Mouse (Mus musculus) adrenal gland, postnatal 14 days (tissue): Measurements from ENCODE around the gene Syt1. TPM values are rescaled to one million over a fixed set of nuclear protein-coding genes. Genes with fewer than 3 reads are reported as not detected.

Source experiments
- DNase-seq: peaks from one replicate; pipeline ENCODE4 v3.0.0; 2021; ENCODE audit warnings: mixed read lengths
- total RNA-seq: library from RNA; stranded (reverse); gene quantifications from 2 replicates; pipeline ENCODE4 v1.2.3, GENCODE M21; 2021

Syt1 gene
- total RNA-seq, 1 experiment from 2014 or later, result 12.6 TPM

GRCm38 (mm10) chr10:108753304-108753703, 257.5 kb downstream of the Syt1 start:
- no peak for DNase-seq

- no peak for DNase-seq
These were observed 267.0 kb downstream of the Syt1 start for GRCm38 (mm10) chr10:108743759-108744158.

- DNase-seq, result peak; percentile 11
These were observed 276.8 kb downstream of the Syt1 start for GRCm38 (mm10) chr10:108733982-108734381.

GRCm38 (mm10) chr10:108728961-108729360, 281.8 kb downstream of the Syt1 start:
- no peak for DNase-seq

DNA sequence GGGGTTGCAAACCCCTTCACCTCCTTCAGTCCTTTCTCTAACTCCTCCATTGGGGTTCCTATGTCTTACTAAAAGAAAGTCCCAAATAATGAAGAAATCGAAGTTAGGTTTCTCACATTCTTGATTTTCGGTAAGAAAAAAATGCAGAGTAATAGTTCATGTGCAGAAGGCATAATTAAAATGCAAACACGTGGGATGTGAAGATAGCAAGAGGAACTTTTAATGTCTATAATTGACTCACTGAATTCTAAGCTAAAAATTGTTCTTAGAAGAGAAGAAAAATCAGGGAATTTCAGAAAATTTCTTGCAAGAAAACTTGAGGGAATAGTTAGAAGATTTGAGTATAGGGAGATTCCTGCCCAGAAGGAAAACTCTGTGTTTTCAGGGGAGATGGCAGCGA, 284.4 kb downstream of the Syt1 start:
- DNase-seq, result no peak

DNA sequence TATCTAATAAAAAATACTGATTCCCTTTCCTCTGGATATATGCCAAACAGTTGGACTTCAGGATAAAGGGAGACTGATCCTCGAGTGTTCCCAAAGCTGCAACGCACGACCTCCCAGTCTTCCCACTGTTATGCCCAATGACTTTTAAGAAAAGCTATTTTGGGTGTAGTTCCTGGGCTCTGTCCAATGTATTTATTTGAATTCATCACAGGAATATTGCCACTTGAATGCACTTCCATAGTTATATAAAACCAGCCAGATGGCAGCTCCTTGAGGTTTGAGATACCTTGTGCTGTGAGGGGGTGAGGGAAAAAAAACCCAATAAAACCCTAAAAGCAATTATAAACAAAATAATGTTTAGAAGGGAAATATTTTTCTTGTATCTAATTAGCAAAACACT, 285.9 kb downstream of the Syt1 start:
- DNase-seq, result no peak

GRCm38 (mm10) chr10:108710514-108710913, 300.3 kb downstream of the Syt1 start:
- no peak for DNase-seq

DNA sequence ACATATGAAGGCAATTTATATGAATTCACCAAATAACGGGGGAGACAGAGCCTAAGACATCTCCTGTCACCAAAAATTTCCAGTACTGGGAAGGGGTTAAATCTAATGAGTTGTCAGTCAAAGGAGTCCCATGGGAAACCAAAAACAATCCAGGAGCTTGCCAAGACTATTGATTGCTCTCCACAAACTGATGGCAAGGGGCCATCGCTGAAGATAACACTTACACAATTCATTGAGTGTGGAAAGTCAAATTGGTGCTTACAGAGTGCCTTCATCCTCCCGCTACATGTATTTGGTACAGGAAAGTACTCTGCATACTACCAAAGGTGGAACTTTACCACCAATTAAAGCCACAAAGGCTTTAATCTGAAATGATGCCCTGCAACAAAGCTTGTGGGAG, 305.1 kb downstream of the Syt1 start:
- DNase-seq, result no peak

DNA sequence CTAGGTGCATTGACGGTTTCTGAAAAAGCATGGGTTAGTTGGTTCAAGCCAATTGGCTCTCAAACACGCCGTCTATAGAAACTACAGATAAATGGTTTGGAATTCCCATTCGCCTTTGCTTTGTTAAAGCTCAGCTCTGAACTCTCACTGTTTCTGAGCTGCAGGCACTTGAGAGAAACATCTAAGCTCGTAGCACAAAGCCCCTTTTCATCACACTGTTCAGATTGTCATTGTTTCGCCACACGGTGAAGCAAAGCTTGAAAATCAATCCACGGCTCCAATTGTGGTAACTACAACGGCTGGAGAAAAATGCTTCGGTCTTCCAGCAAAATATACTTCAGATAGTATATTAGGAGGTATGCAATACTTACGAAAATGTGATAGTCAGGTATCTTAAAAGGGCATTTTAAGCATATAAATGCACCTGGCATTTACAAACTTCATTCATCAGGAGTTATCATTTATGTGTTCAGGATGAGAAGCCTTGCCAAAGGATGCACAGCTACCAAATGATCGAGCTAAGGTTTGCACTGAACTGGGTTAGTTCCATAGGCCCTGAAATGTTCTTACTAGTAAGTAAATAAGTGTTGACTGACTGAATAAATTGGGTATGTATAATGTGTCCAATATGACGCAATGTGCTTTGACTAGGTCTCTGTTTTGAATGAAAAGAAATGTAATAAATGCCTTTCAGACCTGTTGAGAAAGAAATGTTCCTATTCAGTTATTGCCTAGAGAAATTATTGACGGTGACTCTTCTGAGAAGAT, 309.2 kb downstream of the Syt1 start:
- no peak for DNase-seq

- DNase-seq, result no peak
These were observed 310.8 kb downstream of the Syt1 start, which contains the start of gene Gm5136 for GRCm38 (mm10) chr10:108699946-108700345. Gene Gm5136 (minus strand): TSS chr10:108700160.

- no peak for DNase-seq
These were observed 313.7 kb downstream of the Syt1 start for GRCm38 (mm10) chr10:108697062-108697461.

- no peak for DNase-seq
These were observed 319.8 kb downstream of the Syt1 start for GRCm38 (mm10) chr10:108690954-108691353.

- no peak for DNase-seq
These were observed 324.1 kb downstream of the Syt1 start for GRCm38 (mm10) chr10:108686696-108687095.

DNA sequence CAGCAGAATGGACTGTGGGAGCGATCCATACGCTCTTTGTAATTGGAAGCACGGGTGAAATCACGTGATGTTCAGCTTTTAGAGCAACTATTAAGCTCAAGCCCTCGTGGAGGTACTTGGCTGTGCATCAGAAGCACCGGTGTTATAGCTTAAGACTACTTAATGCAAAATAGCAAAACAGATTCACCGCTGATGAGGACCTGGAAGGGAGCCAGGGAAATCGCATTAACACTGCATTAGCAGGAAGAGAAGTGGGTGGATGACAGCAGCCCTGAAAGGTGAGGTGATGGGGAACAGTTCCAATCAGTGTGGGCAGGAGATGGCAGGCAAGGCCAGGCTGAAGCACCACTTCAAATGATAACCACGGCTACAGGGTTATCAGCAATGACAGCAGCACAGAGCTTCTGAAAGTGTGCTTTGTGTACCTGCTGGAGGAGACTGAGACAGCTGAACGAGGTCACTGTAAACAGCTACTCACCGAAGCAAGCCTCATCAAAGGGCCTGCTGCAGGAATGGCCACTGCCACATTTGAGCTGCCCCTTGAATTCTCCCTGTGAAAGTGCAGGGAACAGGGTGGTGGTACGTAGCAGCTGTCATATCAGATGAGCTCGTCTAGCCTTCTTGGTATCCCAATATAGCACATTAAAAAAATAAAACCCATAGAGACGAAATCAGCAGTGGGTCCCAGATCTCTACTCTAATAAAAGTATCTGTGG, 330.9 kb downstream of the Syt1 start:
- peak; percentile 7 for DNase-seq

- no peak for DNase-seq
These were observed 333.7 kb downstream of the Syt1 start for GRCm38 (mm10) chr10:108677053-108677452.

DNA sequence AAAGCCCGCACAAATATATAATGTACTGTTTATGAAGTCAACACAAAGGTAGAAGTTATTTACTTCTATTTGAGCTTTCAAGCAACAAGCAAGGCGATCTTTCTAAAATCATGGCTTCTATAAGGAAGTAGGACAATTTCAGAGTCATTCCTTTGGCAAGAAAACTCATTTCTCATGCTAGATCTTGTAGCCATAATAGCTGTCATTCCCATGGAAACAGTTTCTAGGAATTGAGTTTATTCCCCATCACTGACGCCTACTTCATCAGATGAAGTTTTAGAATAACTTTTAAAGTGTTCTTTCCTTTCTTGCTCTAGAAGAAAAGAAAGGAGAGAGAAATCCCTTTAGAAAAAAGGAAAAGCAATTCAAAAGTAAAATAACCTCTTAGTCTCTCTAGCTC, 341.8 kb downstream of the Syt1 start:
- no peak for DNase-seq

DNA sequence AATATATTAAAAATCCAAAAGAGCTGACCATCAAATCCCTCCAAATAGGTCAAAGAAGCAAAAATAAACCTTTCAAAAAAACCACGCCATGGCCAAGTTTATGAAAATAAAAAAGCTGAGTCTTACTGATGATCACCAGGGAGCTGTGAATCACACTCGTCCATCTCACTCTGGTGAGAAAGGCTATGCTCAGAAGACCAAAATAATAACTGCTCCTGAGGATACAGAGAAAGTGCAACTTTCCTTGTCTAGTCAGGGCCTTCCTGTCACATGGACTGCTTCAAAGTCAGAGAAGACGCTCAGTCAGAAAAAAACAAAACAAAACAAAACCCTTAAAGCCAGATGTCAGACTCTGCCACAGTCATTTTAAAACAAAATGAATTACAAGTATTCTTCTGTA, 350.5 kb downstream of the Syt1 start:
- DNase-seq, result no peak

DNA sequence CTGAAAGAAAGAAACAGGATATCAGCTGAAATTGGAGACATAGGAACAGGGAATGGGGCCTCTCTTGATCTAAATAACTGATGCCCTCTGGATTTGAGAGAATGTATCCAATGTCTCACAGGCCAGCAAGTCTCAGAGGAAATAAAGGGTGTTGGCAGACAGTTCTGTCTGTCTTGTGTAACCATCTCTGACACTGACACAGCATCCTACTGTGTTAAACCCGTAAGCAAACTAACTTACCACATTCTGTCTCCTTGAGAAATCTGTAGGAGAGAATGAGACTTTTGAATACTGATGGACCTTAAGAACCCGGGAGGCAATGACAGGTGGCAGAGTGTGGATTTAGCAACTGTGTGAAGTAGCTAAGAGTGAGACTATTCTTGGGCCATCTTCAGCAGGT, 352.5 kb downstream of the Syt1 start:
- DNase-seq, result no peak

GRCm38 (mm10) chr10:108657669-108658068, 353.1 kb downstream of the Syt1 start:
- no peak for DNase-seq

DNA sequence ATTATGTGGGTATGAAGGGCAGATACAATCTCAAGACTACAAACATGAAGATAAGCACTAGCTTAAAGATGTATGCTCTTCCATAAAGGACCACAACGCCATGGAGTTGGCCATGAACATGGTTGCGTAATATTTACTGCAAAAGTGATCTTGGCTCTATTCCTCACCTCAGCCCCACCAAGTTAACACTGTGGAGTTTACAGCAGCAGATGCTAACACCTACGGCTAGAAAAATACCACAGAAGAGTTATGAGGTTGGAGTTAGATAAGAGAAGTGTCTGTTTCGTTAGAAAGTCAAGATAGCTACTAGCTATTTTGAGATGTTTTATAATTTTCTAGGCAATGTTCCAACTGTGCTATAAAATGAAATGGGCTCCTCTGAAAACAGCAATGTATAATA, 353.9 kb downstream of the Syt1 start:
- DNase-seq, result no peak

DNA sequence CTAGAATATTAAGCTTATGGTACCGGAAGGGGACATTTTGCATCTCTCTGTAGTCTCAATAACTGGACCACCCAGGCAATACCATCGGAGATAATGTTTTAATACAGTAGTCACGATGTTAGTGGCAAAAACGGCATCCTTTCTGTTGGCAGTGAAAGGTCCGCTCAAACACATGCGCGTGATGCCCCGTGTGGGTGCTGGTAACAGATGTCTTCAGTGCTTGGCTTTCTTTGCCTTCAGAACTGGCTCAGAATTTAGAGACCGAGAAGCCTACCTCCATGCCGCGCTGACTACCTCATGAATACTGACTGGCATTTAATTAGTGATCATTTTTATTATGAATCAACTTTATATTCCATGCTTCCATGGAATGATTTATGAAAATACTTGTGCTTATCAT, 355.7 kb downstream of the Syt1 start:
- no peak for DNase-seq

DNA sequence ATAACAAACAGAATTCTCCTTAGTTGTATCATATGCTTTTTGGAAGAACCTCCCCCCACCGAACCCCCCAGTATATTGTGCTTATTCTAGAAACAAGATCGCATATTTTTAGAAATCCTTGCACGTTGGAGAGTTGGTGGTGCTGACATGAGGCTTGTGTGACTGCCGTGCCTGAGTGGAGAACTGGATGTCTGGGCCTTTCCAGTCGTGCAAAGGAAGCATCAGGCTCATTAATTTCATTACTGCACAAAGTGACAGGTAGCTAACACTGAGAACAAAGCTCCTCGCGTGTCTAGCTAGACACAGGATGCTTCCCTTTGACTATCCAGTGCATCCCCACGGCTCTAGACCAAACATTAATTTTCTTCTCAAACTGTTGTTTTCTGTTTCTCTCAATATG, 358.0 kb downstream of the Syt1 start:
- DNase-seq, result no peak

DNA sequence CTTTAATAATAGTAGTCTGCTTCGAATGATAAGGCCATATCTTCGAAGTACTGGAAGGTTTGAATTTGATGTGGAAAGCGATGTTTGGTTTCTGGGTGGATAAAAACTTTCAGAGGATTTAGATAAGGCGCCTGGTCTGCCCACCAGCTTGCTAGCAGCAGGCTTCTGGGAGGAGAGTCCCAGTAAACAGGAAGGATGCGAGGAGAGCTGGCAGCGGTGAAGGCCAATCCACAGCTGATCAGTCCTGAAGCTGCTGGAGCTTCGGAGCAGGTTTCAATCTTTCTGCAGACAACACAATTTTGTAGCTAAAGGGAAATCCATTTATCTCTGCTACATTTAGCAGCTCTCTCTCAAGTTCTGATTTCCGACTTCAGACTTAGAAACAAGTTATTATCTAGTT, 358.7 kb downstream of the Syt1 start:
- DNase-seq, result no peak

DNA sequence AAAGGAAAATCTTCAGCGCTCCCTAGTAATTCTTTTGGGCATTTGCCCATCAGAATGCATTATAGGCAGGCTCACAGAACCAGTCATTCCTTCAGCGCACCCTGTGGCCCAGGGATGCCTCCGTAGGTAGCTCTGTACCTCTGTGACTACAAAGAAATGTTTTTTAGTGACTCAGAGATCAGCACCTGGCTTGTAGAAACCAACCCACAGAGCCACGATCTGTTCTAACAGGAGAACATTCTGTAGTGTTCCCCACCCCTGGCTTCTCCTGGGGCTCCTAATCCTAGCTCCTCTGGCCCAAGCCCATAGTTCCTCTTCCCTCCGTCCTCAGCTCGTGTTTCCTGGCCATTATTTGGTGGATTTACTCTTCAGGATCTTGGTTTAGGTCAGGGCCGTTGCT, 361.6 kb downstream of the Syt1 start:
- no peak for DNase-seq
